Mouse (Mus musculus) small intestine, adult 10 weeks (tissue): ENCODE results near the gene Zbtb8b. TPM values are rescaled to one million over a fixed set of nuclear protein-coding genes. Genes with fewer than 3 reads are reported as not detected.

Experiments
- polyA plus RNA-seq: library from polyadenylated mRNA; stranded (reverse); fragments of 350-450 nt; fragmentation: Illumina TruSeq; extraction: RNeasy Lipid Tissue Mini Kit (QIAGEN cat#74804); gene quantifications from one replicate; pipeline ENCODE4 v1.2.3, GENCODE M21; 2014; ENCODE audit warnings: low replicate concordance

Zbtb8b gene
- polyA plus RNA-seq: not detected

DNA sequence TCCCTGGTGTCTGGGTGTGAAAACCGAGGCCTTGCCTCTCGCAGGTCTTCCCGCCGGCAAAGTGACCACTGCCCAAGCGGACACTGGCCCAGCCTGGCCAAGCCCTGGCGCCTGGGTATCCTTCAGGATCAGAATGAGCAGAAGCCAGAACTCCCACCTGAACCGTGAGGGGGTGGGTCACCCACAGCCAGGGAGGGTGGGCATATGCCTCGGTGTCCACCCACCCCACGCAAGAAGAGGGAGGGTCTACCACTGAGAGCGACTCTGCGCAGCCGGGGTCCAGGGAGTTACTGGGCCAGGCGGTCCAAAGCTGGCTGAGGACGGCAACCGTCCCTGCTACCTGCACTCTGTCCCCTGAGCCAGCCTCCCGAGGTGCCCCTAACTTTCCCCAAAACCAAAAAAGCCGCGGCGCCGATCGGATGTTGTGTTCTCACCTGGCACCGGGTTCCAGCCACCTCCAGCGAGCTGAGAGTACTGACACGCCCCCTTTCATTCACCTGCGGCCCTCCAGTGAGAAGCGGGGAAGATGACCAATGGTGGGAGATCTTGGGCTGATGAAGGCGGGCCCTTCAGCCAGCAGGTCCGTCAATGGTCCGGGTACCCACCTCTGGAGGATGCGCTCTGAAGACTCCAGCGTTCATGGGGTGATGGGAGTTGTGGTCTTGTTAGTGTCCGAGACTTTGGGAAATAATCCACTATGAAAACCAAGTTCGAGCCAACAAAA lies at the start of gene Zbtb8b:
Zbtb8b (minus strand) TSS at position 514 of the 724 bp plus-strand sequence.

DNA sequence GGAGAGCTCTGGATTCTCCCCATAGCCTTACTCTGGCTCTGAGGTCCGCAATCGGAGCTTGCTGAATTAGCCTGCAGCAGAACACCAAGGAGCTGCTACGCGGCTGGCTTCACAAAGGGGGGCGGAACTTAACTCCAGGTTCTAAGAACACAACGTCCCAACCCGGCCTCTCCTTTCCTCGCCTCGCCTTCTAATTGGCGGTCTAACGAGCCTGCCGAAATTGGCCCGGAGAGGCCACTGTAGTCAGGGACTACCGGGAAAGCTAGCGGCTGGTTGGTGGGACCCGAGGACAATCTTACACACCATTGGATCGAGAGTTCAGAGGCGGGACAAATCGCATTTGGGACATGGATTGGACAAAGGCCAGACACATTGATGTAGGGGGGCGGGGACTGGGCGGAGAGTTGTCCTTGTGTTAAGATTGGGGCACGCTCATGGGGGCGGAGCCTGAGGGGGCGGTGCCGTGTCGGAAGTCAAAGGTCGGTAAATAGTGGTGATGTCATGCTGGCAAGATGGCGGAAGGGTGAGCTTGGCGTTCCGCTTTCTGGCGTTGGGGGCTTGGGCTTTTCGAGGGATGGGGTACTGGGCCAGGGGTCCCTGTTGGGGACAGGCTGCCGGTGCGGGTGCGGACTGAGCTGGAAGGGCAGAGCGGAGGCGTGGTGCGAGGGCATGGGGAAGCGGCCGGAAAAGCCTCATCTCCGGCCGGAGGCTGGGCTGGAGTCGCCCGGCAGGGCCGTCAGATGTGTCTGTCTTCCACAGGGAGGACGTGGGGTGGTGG lies 20.7 kb upstream of the Zbtb8b start, which contains the start of gene Bsdc1:
Bsdc1 (plus strand) TSS at position 399 of the 778 bp plus-strand sequence.

DNA sequence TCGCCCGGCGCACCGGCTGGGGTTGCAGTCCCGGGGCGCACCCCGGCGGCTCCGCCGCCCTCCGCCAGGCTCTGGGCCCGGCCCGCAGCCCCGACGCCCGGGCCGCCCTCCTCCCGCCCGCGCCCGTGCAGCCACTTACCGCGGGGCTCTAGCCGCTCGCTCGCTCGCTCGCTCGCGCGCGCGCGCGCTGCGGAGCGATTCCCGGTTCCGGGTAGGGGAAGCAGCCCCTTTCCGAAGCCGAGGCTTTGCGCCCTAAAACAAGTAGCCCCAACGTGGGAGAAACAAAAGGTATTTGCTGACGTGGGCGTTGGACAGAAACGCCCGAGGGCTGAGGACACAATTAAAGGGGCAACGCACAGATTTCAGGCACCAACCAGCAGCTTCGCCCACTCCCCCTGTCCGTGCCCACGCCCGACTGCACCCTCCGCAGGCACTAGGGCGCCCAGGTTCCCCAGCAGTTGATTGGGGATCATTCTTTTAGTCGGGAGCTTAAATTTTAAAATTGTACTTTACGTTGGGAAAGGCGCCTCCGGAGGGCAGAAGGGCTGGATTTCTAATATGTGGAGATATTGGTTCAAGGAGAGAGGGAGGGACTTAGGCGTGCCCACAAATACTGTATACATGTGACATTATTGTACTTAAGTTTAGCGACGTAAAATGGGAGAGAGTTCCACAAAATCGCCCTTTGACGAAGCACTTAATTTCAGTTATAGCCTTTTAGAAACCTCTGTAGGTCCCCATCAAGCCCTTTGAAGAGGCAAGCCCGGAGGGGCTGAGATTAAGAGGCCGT lies 62.9 kb downstream of the Zbtb8b start, which contains the start of gene Zbtb8a:
Zbtb8a (minus strand) TSS at position 516 of the 790 bp plus-strand sequence.

Other genes starting within 250 kb of the Zbtb8b start
- gene C77080, start 179.4 kb downstream of the Zbtb8b start, polyA plus RNA-seq: 14.3 TPM
- gene Sync, start 153.2 kb downstream of the Zbtb8b start, polyA plus RNA-seq: 0.85 TPM
- 118 TPM for gene Rbbp4, start 105.5 kb downstream of the Zbtb8b start, polyA plus RNA-seq
- 160 TPM for gene Zbtb8os, start 105.2 kb downstream of the Zbtb8b start, polyA plus RNA-seq
- 1.1 TPM for gene Zbtb8a, start 62.7 kb downstream of the Zbtb8b start, polyA plus RNA-seq
- gene Bsdc1, start 20.7 kb upstream of the Zbtb8b start, polyA plus RNA-seq: 8.8 TPM
- gene Tssk3, start 50.2 kb upstream of the Zbtb8b start, polyA plus RNA-seq: not detected
- not detected for gene Fam229a, start 50.3 kb upstream of the Zbtb8b start, polyA plus RNA-seq
- gene Marcksl1, start 72.7 kb upstream of the Zbtb8b start, polyA plus RNA-seq: 11.9 TPM
- 38.7 TPM for gene Hdac1, start 101.9 kb upstream of the Zbtb8b start, polyA plus RNA-seq
- gene Lck, start 132.8 kb upstream of the Zbtb8b start, polyA plus RNA-seq: 0.59 TPM
- not detected for gene Fam167b, start 137.7 kb upstream of the Zbtb8b start, polyA plus RNA-seq
- gene Eif3i, start 159.8 kb upstream of the Zbtb8b start, polyA plus RNA-seq: 7.9 TPM
- 28.2 TPM for gene Tmem234, start 159.8 kb upstream of the Zbtb8b start, polyA plus RNA-seq
- gene Dcdc2b, start 173.4 kb upstream of the Zbtb8b start, polyA plus RNA-seq: not detected
- 5.3 TPM for gene Iqcc, start 178.2 kb upstream of the Zbtb8b start, polyA plus RNA-seq
- gene Ccdc28b, start 183.1 kb upstream of the Zbtb8b start, polyA plus RNA-seq: not detected
- 6.1 TPM for gene Txlna, start 200.2 kb upstream of the Zbtb8b start, polyA plus RNA-seq
- 23.8 TPM for gene Kpna6, start 231.9 kb upstream of the Zbtb8b start, polyA plus RNA-seq